Mouse (Mus musculus) retina, embryonic 14.5 days (tissue): ENCODE measurements at regions not wholly inside any gene's neighbourhood (a gene's known extent, or its start where the extent isn't known, plus 50 kb on each side); places are given as distances from the start of the nearest gene placed in this dataset.

Experiments used
- DNase-seq: peaks from one replicate; pipeline ENCODE4 v3.0.0-alpha.2; 2015; ENCODE audit warnings: low spot score

DNA sequence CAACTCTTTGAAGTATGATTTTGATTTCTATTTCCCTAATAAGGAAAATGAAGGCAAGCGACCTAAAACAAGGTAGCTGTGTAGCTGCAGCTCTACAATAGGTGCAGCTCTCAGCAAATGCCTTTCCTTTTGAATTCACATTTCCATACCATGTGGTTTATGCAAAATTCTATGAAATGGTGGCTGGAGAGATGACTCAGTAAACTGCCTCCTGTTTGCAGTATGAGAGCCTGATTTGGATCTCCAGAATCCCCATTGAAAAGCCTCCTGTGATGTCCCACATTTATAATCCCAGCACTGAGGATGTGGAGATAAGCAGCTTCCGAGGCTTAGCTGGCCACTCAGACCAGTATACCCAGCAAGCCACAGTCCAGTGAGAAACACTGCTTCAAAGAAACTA is 59.6 kb downstream of the Npy1r start:
- DNase-seq = no peak

GRCm38 (mm10) chr8:66757830-66758229 is 60.8 kb downstream of the Npy1r start:
- no peak for DNase-seq

DNA sequence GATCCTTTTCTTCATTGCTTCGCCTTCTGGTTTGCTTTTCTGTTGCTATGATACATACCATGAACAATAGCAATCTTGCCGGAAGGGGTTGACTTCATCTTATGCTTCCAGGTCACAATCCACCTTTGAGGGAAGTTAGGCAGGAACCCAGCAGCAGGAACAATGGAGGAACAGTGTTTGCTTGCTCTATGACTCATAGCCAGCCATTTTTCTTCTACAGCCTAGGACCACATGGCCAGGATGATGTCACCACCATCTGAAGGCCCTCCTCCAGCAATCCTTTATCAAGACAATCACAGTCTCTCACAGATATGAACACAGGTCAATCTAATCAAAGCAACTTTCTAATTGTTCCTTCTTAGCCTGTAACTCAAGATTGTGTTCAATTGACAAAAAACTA is 61.5 kb downstream of the Npy1r start:
- DNase-seq = no peak

GRCm38 (mm10) chr8:66759716-66760115 is 62.7 kb downstream of the Npy1r start:
- DNase-seq = no peak

GRCm38 (mm10) chr8:66760958-66761583 is 64.1 kb downstream of the Npy1r start:
- DNase-seq = no peak

DNA sequence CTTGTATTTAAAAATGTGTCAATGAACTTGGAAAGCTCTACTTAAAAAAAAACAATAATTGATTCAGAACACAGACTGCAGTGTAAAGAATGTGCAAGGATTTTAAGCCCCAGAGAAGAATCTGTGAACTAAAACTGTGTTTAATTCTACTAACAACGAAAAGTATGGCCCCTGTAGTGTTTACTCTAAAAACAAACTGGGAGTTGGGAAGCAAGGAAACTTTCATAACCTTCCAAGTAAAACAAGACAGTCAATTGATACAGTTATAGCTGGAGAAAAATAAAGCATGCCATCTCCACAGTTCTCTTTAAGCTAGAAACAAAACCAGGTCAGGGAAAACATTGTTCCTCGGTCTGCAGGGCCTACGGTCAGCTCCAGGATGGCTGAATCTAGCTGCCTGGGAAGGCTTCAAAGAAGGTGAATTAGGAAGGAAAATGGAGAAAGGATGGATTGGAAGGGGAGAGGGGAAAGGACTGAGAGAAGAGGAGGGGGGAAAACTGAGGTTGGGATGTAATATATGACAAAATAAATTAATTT is 68.1 kb downstream of the Npy1r start:
- DNase-seq = no peak

DNA sequence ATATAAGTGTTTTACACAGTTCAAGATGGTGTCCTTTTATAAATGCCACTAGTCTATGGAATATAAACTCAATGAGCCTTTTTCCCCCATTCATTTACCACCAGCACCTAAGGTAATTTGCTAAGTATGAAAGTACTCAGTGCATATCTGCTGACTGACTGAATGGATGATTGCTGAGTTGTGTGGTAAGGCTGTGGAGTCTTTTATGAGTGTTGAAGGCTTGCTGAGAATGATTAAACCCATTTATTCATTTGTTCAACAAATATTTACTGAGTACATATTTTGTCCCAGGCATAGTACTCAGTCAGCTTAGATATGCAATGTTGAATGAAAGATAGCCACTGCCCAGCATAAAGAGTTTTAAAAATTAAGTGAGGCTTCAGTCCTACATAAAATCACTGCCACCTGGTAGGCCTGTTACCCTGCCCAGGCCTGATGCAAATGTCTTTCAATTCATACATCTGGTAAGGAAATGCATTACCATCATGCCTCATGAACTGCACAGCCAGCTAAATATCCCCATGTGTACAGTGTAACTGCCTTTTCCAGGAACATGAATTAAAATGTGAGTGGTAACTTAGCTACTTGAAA is 71.5 kb downstream of the Npy1r start:
- DNase-seq = no peak

GRCm38 (mm10) chr8:66771111-66771510 is 74.1 kb downstream of the Npy1r start:
- no peak for DNase-seq

DNA sequence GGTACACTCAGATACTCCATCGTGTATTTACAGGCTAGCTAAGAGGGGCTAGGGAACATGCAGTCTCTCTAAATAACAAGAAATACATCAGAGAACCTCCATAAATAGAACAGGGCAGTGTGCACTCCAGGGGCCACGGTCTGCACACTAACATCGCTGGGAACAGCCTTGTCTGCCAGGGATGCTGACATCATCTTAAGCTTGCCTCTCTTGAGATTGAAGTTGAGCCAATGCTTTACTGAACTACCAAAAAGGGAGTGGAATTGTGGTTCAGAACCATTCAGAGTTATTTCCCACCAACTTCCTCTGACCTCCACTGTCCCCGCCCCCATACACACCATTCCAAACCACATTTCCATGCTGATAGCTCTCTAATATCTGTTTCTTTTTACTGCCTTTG is 75.7 kb downstream of the Npy1r start:
- no peak for DNase-seq

DNA sequence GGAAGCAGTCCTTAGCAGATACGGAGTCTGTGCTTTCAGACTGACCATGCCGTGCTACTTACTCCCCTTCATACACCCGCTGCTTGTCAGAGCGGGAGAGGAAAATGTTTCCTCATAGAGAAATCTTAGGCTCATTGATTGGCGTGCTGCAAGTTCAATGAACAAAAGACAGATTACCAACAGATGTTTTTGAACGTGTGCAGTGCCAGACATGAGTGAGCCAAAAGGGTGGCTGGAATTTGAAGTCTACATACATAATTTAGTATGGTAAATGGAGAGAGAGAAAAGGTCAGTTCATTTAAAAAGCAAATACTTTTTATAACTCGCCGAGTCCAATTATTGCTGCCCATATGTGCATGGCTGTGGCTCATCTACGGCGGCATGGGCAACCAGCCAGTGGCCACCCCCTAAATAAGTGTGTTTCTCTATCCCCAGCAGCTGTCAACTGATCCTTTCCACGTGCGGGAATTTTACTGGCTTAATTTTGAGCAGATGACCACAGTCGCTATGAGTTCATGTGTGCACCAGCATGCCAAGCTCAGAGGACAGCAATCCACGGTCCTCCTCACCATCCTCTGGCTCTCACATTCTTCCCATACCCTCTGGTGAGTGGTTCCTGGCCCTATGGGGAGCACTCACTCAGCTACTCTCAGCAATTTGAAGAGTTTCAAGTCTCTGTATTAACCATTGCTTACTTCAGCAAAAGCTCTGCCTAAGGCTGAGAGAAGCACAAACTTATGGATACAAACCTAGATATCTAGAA is 80.3 kb downstream of the Npy1r start:
- peak; percentile 18 for DNase-seq

- no peak for DNase-seq
Observed at GRCm38 (mm10) chr8:66779622-66780021, 80.4 kb upstream of the Naf1 start.

DNA sequence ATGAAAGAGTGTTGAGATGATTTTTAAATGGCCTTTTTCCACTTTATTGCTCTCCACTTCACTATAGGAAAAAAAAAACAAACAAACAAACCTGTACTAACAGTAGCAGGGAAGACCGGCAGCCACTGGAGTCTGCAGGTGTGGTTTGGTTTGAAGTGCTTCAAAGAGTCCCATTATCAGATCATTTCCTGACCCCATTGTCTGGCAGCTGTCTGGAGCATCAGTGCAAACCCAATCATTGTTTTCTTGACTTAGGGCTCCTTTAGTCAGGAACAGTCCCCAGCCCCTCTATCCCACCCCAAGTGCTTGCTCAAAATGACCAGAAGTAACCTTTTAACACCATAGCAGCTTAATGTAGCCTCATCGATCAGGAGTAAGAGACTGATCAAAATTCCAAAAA is 77.4 kb upstream of the Naf1 start:
- no peak for DNase-seq

DNA sequence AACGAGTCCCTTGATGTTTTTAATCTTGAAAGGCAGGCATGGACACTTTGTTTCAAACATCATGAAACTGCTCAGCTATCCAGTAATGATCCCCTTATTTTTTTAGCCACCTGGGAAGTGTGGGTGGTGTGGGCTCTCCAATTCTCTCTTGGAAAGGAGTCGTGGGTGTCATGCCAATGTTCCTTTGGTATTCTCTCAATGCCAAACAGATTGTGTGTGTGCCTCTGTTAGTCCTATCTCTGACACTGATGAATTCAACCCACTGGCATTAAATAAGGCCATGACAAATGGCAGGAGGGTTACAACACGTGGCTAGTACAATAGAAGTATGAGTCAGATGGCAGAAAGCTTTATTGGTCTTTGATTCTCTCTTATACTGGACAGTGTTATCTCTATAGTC is 74.0 kb upstream of the Naf1 start:
- no peak for DNase-seq
